Mouse (Mus musculus): ENCODE data around the gene Prdm16. TPM values are rescaled to one million over a fixed set of nuclear protein-coding genes. Genes with fewer than 3 reads are reported as not detected.

Prdm16 gene
- polyA plus RNA-seq, 1 experiment from 2014 or later: 19.4 TPM

DNA sequence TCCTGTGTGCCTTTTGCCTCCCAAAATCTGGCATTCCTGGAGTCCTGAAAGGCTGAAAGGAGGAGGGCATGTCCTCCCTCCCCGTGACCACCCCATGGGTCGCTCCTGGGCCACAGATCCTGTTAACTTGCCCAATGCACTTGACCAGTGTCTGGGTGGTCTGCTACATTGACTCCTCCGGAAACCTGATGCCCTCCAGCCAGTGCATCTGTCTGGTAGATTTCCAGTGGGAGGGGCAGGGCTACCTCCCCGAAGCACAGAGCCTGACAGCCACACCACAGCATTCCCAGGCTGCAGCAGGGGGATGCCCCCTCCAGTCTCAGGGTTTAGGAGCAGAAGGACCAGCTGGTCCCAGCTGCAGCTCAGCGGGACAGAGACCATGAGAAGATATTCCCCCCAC lies 15.8 kb upstream of the Prdm16 start:
- H3K4me2 ChIP-seq: no peak overlapping the region
- H3K27me3 ChIP-seq (ENCODE audit: insufficient read depth, low read length): no peaks in the 10 kb centered on the region
- WGBS: 3% methylated on average over 5 of the region's 5 CpGs
- H3K4me1 ChIP-seq (ENCODE audit: insufficient read depth): no peaks in the 10 kb centered on the region
- no peak overlapping the region for H3K4me3 ChIP-seq (ENCODE audit: low read depth, low read length)
- H3K27ac ChIP-seq (ENCODE audit: low read depth): no peak overlapping the region
- ATAC-seq (ENCODE audit: insufficient read depth) (peak; percentile 50; the same call in 1 of the 2 replicates), DNase-seq (no peak)
- no peak overlapping the region for H3K9ac ChIP-seq
- no peaks in the 10 kb centered on the region for H3K36me3 ChIP-seq (ENCODE audit: insufficient read depth)
- no peak for TF ChIP-seq CTCF (IDR thresholded peaks at IDR 0.05; ENCODE audit: low read depth)
- no peaks in the 10 kb centered on the region for H3K9me3 ChIP-seq (ENCODE audit: low read depth, low read length)

DNA sequence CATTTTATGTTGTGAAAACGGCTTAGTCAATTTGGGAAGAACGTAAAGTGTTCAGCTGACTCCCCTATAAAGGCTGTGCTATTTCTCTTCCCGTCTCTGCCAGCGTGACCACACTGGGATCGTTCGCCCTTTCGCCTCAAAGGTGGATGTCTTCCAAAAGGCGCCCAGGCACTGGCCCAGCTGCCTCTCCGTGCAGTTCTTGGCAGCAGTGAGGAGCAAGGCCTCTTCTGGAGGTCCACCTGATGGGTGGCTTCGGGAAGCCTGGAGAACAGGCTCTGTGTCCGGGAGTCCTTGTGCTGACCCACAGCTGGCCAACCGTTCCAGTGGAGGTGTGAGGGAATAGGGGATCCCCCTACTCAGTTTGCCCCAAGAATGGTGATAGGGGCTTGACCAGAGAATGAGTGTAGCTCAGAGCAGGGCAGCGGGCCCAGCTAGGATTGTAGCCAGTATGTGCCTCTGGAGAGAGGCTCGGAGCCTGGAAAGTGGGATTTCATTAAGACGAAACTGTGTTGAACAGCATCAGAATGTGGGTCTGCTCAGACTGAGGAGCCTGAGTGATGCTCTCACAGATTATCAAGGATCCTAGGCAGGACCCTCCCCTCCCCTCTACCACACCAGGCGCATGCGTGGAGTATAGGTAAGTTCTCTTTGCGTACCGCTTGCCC lies 12.5 kb upstream of the Prdm16 start:
- no peak for TF ChIP-seq CTCF (IDR thresholded peaks at IDR 0.05; ENCODE audit: low read depth)
- no peak overlapping the region for H3K9ac ChIP-seq
- no peak for ATAC-seq (ENCODE audit: insufficient read depth)
- no peak overlapping the region for H3K27ac ChIP-seq (ENCODE audit: low read depth)
- H3K27me3 ChIP-seq (ENCODE audit: insufficient read depth, low read length): peaks cover under 1% of the 10 kb centered on the region; the same call in 1 of the 2 replicates
- no peaks in the 10 kb centered on the region for H3K36me3 ChIP-seq (ENCODE audit: insufficient read depth)
- H3K9me3 ChIP-seq (ENCODE audit: low read depth, low read length): peaks cover 4% of the 10 kb centered on the region; the same call in 1 of the 2 replicates
- H3K4me2 ChIP-seq: no peak overlapping the region
- no peak for DNase-seq
- no peak overlapping the region for H3K4me3 ChIP-seq (ENCODE audit: low read depth, low read length)
- 79% methylated on average over 19 of the region's 19 CpGs for WGBS
- no peaks in the 10 kb centered on the region for H3K4me1 ChIP-seq (ENCODE audit: insufficient read depth)

DNA sequence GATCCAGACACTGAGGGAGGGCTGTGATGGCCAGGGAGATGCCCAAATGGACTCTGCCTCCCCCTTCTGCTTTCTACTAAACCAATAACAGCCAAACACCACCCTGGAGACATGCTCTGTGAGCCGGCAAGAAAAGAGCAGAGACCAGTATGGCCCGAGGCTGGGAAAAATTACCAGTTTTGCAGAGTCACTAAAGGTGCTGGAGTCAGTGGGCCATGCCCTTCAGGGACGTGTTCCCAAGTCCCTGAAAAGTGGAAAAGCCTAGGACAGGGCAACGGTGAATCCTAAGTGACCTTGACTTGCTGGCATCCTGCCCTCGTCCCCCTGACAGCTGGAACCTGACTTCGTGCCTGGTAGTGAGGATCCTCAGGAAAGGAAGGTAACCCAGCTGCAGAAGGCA lies 5.8 kb upstream of the Prdm16 start:
- H3K9ac ChIP-seq: no peak overlapping the region
- no peaks in the 10 kb centered on the region for H3K36me3 ChIP-seq (ENCODE audit: insufficient read depth)
- H3K27me3 ChIP-seq (ENCODE audit: insufficient read depth, low read length): peaks cover 66% of the 10 kb centered on the region
- no peak overlapping the region for H3K27ac ChIP-seq (ENCODE audit: low read depth)
- ATAC-seq (ENCODE audit: insufficient read depth) (no peak), DNase-seq (no peak)
- H3K4me1 ChIP-seq (ENCODE audit: insufficient read depth): no peaks in the 10 kb centered on the region
- TF ChIP-seq CTCF (IDR thresholded peaks at IDR 0.05; ENCODE audit: low read depth): no peak
- no peak overlapping the region for H3K4me3 ChIP-seq (ENCODE audit: low read depth, low read length)
- H3K9me3 ChIP-seq (ENCODE audit: low read depth, low read length): peaks cover 4% of the 10 kb centered on the region; the same call in 1 of the 2 replicates
- no peak overlapping the region for H3K4me2 ChIP-seq
- WGBS: 11% methylated on average over 6 of the region's 6 CpGs

DNA sequence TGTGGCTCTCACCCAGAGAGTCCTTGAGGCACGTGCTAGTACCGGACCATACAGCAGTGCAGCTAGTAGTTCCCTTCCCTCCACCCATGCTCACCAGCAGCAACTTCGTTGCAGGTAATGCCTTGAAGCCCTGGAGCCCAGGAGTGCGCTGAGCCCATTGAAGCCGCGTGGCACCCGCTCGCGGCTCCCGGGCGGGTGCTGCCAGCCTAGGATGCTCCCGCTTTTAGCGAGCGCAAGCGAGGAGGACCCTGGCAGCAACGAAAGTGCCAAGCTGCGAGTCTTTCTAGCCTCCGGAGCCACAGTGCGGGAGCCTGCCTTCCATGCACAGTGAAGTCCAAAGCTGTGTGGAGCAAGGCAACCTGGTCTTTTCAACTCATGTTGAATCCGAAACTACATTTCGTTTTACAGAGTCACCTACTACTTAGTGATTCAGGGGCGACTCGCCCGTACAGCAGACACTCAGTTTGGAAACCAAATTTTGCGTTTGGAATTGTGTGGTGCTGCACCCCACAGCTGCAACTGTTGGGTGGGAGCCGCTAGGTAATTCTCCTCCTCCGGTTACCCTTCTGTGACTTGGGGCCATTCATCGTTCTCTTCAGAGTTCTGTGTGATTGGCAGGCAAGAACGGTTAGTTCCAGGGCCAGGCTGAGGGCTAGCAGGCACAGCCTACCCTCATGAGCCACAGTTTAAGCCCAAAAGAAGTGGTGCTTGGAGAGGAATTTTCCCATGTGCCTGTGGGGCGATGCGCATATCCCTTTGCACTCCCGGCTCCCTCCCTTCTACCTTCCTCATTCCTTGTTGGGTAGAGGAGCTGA lies 4.8 kb upstream of the Prdm16 start:
- Histone ChIP-seq H3K27ac (ENCODE audit: low read depth) (no peak overlapping the region), H3K27me3 (ENCODE audit: insufficient read depth, low read length) (peaks cover 75% of the 10 kb centered on the region), H3K36me3 (ENCODE audit: insufficient read depth) (no peaks in the 10 kb centered on the region), H3K4me2 (peak overlapping the region; percentile 13; the same call in 1 of the 2 replicates), H3K4me1 (ENCODE audit: insufficient read depth) (no peaks in the 10 kb centered on the region), H3K4me3 (ENCODE audit: low read depth, low read length) (peak overlapping the region; percentile 6; the same call in 1 of the 2 replicates), H3K9me3 (ENCODE audit: low read depth, low read length) (no peaks in the 10 kb centered on the region), H3K9ac (no peak overlapping the region)
- DNase-seq (no peak), ATAC-seq (ENCODE audit: insufficient read depth) (no peak)
- no peak for TF ChIP-seq CTCF (IDR thresholded peaks at IDR 0.05; ENCODE audit: low read depth)
- WGBS: 3% methylated on average over 32 of the region's 32 CpGs

DNA sequence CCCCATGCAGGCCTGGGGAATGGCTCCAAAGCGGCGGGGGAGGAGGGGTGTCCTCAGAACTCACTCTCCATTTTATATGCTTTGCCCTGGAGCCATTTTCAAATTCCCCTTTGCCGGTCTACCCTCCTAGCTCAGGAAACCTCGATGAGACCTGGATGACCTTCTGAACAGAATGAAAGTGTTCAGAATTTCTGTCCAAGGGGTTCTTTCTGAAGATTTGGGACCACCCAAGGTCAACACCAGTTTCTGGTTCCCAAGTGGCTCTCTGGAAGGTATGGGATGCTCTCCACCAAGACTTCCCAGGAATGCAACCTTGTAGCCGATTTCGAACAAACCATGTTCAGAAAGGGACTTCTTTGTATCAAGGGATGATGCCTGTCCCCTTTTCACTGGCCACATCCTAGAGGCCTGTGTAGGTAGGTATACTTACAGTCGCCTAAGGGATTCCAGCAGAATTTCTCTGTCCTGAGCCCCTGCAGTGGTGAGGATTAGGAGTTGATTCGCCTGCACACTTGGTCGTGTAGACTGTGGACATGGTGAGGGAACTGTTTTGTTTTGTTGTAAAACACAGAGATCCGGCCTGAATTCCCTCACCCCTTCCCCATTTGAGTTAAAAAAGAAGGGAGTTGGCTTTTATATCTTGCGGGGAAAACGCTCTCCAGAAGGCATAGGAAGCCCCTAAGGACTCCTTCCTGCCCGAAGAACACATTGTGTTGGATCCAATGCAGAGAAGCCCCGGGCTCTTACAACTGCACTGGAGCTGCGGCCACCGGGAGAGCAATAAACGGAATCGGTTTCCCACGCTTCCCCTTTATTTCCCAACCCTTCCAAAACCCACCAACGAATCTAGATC lies 4.0 kb upstream of the Prdm16 start:
- DNase-seq (peak; percentile 32), ATAC-seq (ENCODE audit: insufficient read depth) (no peak)
- Histone ChIP-seq H3K9me3 (ENCODE audit: low read depth, low read length) (no peaks in the 10 kb centered on the region), H3K4me2 (peak overlapping the region; percentile 4; the same call in 1 of the 2 replicates), H3K9ac (no peak overlapping the region), H3K36me3 (ENCODE audit: insufficient read depth) (no peaks in the 10 kb centered on the region), H3K27me3 (ENCODE audit: insufficient read depth, low read length) (peaks cover 79% of the 10 kb centered on the region), H3K4me3 (ENCODE audit: low read depth, low read length) (no peak overlapping the region), H3K27ac (ENCODE audit: low read depth) (no peak overlapping the region), H3K4me1 (ENCODE audit: insufficient read depth) (no peaks in the 10 kb centered on the region)
- no peak for TF ChIP-seq CTCF (IDR thresholded peaks at IDR 0.05; ENCODE audit: low read depth)
- 7% methylated on average over 20 of the region's 20 CpGs for WGBS

DNA sequence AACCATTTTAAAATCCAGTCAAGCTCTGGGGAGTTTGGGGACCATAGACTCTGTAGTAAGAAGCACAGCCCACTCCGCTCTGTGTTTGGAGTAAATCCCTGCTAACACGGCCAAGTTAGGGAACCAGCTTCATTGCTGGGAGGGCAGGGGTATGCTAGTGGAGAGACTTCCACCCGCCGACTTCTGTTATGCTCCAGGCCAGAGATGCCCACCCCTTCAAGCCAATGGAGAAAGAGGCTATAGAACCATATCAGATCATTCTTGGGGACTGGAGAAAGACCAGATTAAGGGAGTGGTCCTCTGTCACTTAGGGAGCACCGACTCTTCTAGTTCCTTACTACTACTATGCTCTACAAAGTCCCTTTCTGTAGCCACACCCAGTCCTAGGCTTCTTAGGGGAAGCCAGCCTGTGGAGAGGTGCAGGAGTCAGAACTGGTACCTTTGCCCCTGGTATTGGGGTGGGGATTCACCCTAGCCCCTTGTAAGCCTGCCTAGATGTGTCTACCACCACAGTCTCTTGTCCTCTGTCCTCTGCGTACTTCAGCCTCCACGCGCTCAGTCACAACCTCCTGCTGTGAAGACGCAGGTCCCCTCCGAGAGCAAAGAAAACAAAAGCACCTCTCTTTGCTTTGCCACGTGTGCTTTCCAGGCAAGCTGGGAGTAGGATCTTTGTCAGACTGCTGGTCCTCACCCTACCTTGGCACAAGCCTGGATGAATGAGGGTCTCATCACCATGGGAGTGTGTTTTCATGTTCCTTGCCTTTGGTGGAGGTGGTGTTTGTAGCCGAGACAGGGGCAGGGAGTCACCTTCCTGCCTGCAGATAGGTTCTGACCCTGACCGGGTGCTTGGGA lies 3.1 kb upstream of the Prdm16 start:
- WGBS: 11% methylated on average over 13 of the region's 13 CpGs
- Histone ChIP-seq H3K9me3 (ENCODE audit: low read depth, low read length) (no peaks in the 10 kb centered on the region), H3K9ac (no peak overlapping the region), H3K36me3 (ENCODE audit: insufficient read depth) (no peaks in the 10 kb centered on the region), H3K4me2 (peak overlapping the region; percentile 90), H3K27ac (ENCODE audit: low read depth) (no peak overlapping the region), H3K4me1 (ENCODE audit: insufficient read depth) (no peaks in the 10 kb centered on the region), H3K4me3 (ENCODE audit: low read depth, low read length) (no peak overlapping the region), H3K27me3 (ENCODE audit: insufficient read depth, low read length) (peaks cover 87% of the 10 kb centered on the region)
- no peak for TF ChIP-seq CTCF (IDR thresholded peaks at IDR 0.05; ENCODE audit: low read depth)
- no peak for ATAC-seq (ENCODE audit: insufficient read depth)
- no peak for DNase-seq
